Mouse (Mus musculus): Measurements from ENCODE around the gene Rplp0. TPM values are rescaled to one million over a fixed set of nuclear protein-coding genes. Genes with fewer than 3 reads are reported as not detected.
A peak's percentile ranks its signal among the peaks of the same experiment; 100 is the strongest.

Rplp0 gene
- polyA plus RNA-seq, 1 experiment from 2014 or later = 1,866 TPM

DNA sequence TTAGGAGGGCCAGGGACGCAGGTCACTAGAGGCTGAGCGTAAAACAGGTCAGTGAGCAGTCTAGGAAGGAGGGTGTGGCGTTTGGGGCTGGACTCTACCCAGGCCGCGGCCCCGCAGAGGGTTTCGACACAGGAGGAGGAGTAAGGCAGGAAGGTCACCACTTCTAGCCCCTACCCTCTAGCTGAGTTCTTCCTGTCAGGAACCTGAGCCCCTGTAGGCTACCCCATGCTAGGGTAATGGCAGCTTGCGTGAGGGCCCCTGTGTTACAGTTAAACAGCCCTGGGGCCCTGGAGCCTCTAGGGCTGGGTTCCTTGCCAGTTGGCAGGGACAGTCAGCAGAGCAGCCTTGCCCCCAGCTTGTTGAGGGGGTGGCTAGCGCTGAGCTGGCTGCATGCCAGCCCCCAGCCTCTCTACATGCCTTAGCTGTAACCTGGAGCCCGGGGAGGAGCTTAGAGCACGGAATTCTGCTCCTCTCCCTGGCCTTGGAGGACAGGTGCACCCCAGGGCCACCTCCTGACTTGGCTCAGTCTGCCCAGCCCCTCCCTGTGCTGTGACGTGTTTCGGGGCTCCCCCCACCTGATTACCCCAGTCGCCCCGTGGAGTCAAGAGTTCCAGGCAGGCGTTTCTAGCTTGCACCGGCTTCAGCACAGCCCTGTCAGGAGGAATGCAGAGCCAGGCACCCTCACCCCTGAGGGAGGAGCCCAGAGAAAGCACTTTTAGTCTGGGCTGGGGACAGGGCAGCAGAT, 15.6 kb upstream of the Rplp0 start:
- peaks cover 12% of the 10 kb centered on the region; the same call in 1 of the 2 replicates for H3K36me3 ChIP-seq (ENCODE audit: control insufficient read depth, insufficient read depth, low read length)
- H3K9me3 ChIP-seq (ENCODE audit: control insufficient read depth, low read depth, low read length) = no peaks in the 10 kb centered on the region
- H3K27me3 ChIP-seq (ENCODE audit: control insufficient read depth, insufficient read depth, low read length) = no peaks in the 10 kb centered on the region
- peaks cover 23% of the 10 kb centered on the region for H3K4me1 ChIP-seq (ENCODE audit: control insufficient read depth, insufficient read depth, low read length)
- H3K4me2 ChIP-seq (replicated peaks; ENCODE audit: low read depth, low read length) = peak overlapping the region; percentile 27
- peak; percentile 66 for ATAC-seq (ENCODE audit: insufficient number of reproducible peaks, insufficient read depth, low FRiP score, low read depth)
- WGBS = 33% methylated on average over 17 of the region's 17 CpGs
- H3K27ac ChIP-seq (ENCODE audit: low read length) = peak overlapping the region; percentile 69
- no peak overlapping the region for H3K4me3 ChIP-seq (ENCODE audit: low read depth, low read length)
- no peak overlapping the region for H3K9ac ChIP-seq (replicated peaks; ENCODE audit: low read depth, low read length)

DNA sequence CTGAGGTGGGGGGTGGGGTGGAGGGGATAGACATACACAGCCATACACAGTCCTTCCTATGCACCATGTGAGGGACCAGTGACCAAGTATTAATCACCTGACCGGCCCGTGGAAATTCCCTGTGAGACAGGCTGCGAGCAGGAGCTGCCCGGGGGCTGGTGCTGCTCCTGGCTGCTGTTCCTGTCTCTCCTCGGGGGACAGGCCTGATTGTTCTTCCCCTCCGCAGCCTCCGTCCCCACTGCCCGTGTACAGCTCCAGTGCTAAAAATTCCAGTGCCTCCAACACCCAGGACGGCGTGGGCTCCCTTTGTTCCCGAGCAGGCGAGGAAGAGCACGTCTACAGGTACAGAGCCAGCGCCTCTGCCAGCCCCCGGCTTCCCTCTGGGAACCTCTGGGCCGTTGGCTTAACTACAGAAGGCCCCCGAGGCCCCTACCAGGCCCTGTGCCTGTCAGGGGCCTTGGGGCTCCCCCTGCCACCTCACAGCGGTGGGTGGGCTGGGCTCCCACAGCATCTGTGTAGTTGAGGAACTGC, 14.5 kb upstream of the Rplp0 start:
- WGBS = 62% methylated on average over 18 of the region's 18 CpGs
- no peak overlapping the region for H3K9ac ChIP-seq (replicated peaks; ENCODE audit: low read depth, low read length)
- no peak overlapping the region for H3K4me3 ChIP-seq (ENCODE audit: low read depth, low read length)
- H3K27ac ChIP-seq (ENCODE audit: low read length) = no peak overlapping the region
- no peak overlapping the region for H3K4me2 ChIP-seq (replicated peaks; ENCODE audit: low read depth, low read length)
- peaks cover 16% of the 10 kb centered on the region; the same call in 1 of the 2 replicates for H3K36me3 ChIP-seq (ENCODE audit: control insufficient read depth, insufficient read depth, low read length)
- H3K4me1 ChIP-seq (ENCODE audit: control insufficient read depth, insufficient read depth, low read length) = peaks cover 23% of the 10 kb centered on the region
- H3K9me3 ChIP-seq (ENCODE audit: control insufficient read depth, low read depth, low read length) = no peaks in the 10 kb centered on the region
- no peaks in the 10 kb centered on the region for H3K27me3 ChIP-seq (ENCODE audit: control insufficient read depth, insufficient read depth, low read length)
- no peak for ATAC-seq (ENCODE audit: insufficient number of reproducible peaks, insufficient read depth, low FRiP score, low read depth)

- H3K36me3 ChIP-seq (ENCODE audit: control insufficient read depth, insufficient read depth, low read length) = peaks cover 17% of the 10 kb centered on the region; the same call in 1 of the 2 replicates
- no peak overlapping the region for H3K4me2 ChIP-seq (replicated peaks; ENCODE audit: low read depth, low read length)
- ATAC-seq (ENCODE audit: insufficient number of reproducible peaks, insufficient read depth, low FRiP score, low read depth) = no peak
- H3K4me3 ChIP-seq (ENCODE audit: low read depth, low read length) = no peak overlapping the region
- H3K27ac ChIP-seq (ENCODE audit: low read length) = no peak overlapping the region
- 89% methylated on average over 14 of the region's 14 CpGs for WGBS
- peaks cover 23% of the 10 kb centered on the region for H3K4me1 ChIP-seq (ENCODE audit: control insufficient read depth, insufficient read depth, low read length)
- no peak overlapping the region for H3K9ac ChIP-seq (replicated peaks; ENCODE audit: low read depth, low read length)
- H3K27me3 ChIP-seq (ENCODE audit: control insufficient read depth, insufficient read depth, low read length) = no peaks in the 10 kb centered on the region
- H3K9me3 ChIP-seq (ENCODE audit: control insufficient read depth, low read depth, low read length) = no peaks in the 10 kb centered on the region
Observed at GRCm38 (mm10) chr5:115545636-115546035, 13.6 kb upstream of the Rplp0 start.

DNA sequence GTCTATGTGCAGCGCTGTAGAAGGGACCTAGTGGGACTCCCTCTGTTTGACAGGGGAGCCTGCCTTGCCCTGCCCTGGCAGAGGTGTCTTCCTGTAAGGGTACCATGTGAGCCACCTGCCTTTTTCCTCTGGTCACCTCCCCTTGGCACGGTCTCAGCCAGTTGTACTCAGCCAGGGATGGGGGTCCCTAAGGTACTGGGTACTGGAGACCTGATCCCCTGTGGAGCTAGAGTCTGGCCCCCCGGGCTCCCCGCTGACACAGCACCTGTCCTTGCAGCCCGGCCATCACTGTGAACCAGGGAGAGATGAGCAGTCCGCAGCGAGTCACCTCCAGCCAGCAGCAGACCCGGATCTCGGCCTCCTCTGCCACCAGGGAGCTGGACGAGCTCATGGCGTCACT, 12.7 kb upstream of the Rplp0 start:
- H3K4me3 ChIP-seq (ENCODE audit: low read depth, low read length) = no peak overlapping the region
- 81% methylated on average over 11 of the region's 11 CpGs for WGBS
- H3K27me3 ChIP-seq (ENCODE audit: control insufficient read depth, insufficient read depth, low read length) = no peaks in the 10 kb centered on the region
- no peak overlapping the region for H3K27ac ChIP-seq (ENCODE audit: low read length)
- H3K4me2 ChIP-seq (replicated peaks; ENCODE audit: low read depth, low read length) = no peak overlapping the region
- H3K9ac ChIP-seq (replicated peaks; ENCODE audit: low read depth, low read length) = no peak overlapping the region
- peaks cover 23% of the 10 kb centered on the region for H3K4me1 ChIP-seq (ENCODE audit: control insufficient read depth, insufficient read depth, low read length)
- peaks cover 21% of the 10 kb centered on the region; the same call in 1 of the 2 replicates for H3K36me3 ChIP-seq (ENCODE audit: control insufficient read depth, insufficient read depth, low read length)
- no peak for ATAC-seq (ENCODE audit: insufficient number of reproducible peaks, insufficient read depth, low FRiP score, low read depth)
- H3K9me3 ChIP-seq (ENCODE audit: control insufficient read depth, low read depth, low read length) = no peaks in the 10 kb centered on the region

- no peaks in the 10 kb centered on the region for H3K27me3 ChIP-seq (ENCODE audit: control insufficient read depth, insufficient read depth, low read length)
- 55% methylated on average over 6 of the region's 6 CpGs for WGBS
- no peak overlapping the region for H3K4me2 ChIP-seq (replicated peaks; ENCODE audit: low read depth, low read length)
- no peak for ATAC-seq (ENCODE audit: insufficient number of reproducible peaks, insufficient read depth, low FRiP score, low read depth)
- H3K36me3 ChIP-seq (ENCODE audit: control insufficient read depth, insufficient read depth, low read length) = peaks cover 25% of the 10 kb centered on the region
- no peak overlapping the region for H3K9ac ChIP-seq (replicated peaks; ENCODE audit: low read depth, low read length)
- 0 out of 2 replicates have a peak overlapping the region, but pooled peaks have one; percentile 7 for H3K27ac ChIP-seq (ENCODE audit: low read length)
- H3K4me1 ChIP-seq (ENCODE audit: control insufficient read depth, insufficient read depth, low read length) = peaks cover 23% of the 10 kb centered on the region
- no peaks in the 10 kb centered on the region for H3K9me3 ChIP-seq (ENCODE audit: control insufficient read depth, low read depth, low read length)
- no peak overlapping the region for H3K4me3 ChIP-seq (ENCODE audit: low read depth, low read length)
Observed at GRCm38 (mm10) chr5:115547014-115547413, 12.3 kb upstream of the Rplp0 start.

DNA sequence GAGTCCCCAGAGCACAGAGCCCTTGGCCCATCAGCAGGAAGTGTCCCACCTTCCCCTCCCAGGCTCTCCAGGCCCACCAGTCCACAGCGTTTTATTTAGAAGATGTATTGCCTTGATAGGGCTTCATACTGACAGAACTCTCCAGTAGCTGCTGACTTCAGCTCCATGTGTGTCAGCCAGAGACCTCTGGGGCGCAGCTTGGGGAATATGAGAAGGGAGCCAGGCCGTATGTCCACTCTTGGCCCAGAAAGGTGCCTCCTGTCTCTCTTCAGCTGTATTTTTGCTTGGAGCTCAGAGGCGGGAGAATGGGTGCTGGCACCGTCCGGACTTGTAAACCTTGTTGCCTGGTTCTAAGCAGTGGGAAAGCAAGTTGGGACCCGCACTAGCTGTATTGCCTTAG, 11.8 kb upstream of the Rplp0 start:
- Histone ChIP-seq H3K36me3 (ENCODE audit: control insufficient read depth, insufficient read depth, low read length) (peaks cover 29% of the 10 kb centered on the region), H3K4me2 (replicated peaks; ENCODE audit: low read depth, low read length) (no peak overlapping the region), H3K4me1 (ENCODE audit: control insufficient read depth, insufficient read depth, low read length) (peaks cover 20% of the 10 kb centered on the region), H3K27ac (ENCODE audit: low read length) (peak overlapping the region; percentile 7; the same call in 1 of the 2 replicates), H3K27me3 (ENCODE audit: control insufficient read depth, insufficient read depth, low read length) (no peaks in the 10 kb centered on the region), H3K4me3 (ENCODE audit: low read depth, low read length) (no peak overlapping the region), H3K9ac (replicated peaks; ENCODE audit: low read depth, low read length) (no peak overlapping the region), H3K9me3 (ENCODE audit: control insufficient read depth, low read depth, low read length) (no peaks in the 10 kb centered on the region)
- ATAC-seq (ENCODE audit: insufficient number of reproducible peaks, insufficient read depth, low FRiP score, low read depth) = no peak
- 72% methylated on average over 7 of the region's 7 CpGs for WGBS

DNA sequence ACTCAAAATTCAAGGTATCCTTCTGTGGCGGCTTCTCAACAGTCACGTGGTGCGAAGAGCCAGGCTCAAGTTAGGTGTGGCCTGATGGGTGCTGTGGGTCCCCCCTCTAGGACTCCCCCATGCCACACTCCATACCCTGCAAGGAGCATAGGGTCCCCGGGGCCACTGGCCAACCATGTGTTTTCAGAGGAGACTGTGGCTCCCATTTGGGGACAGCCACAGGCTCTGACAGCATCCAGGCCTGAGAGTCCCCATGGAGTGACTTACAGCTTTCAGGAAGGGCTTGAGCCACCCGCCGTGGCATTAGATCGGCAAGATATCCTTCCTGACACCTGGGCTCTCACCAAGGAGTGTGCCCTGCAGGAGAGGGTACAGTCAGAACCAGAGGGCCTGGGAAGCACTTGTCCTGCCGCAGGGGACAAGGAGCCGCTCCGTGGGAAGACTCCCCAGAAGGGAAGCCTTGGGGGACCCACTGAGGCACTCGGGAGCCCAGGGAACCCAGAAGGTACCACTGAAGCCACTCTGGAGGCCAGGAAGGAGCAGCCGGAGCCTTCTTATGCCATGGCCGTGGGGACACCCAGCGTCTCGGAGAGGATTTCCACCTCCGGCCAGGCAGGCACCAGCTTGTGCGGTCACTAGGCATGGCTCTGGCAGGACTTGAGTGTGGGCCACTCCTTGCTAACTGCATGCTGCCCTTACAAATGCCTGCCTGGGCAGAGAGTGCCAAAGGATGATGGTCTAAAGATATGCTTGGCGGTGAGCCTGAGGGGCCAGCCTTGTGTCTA, 10.6 kb upstream of the Rplp0 start:
- no peaks in the 10 kb centered on the region for H3K27me3 ChIP-seq (ENCODE audit: control insufficient read depth, insufficient read depth, low read length)
- no peak overlapping the region for H3K27ac ChIP-seq (ENCODE audit: low read length)
- WGBS = 89% methylated on average over 18 of the region's 18 CpGs
- H3K4me3 ChIP-seq (ENCODE audit: low read depth, low read length) = no peak overlapping the region
- H3K36me3 ChIP-seq (ENCODE audit: control insufficient read depth, insufficient read depth, low read length) = peaks cover 35% of the 10 kb centered on the region
- no peak overlapping the region for H3K9ac ChIP-seq (replicated peaks; ENCODE audit: low read depth, low read length)
- H3K4me1 ChIP-seq (ENCODE audit: control insufficient read depth, insufficient read depth, low read length) = peaks cover 9% of the 10 kb centered on the region
- H3K9me3 ChIP-seq (ENCODE audit: control insufficient read depth, low read depth, low read length) = no peaks in the 10 kb centered on the region
- H3K4me2 ChIP-seq (replicated peaks; ENCODE audit: low read depth, low read length) = no peak overlapping the region
- no peak for ATAC-seq (ENCODE audit: insufficient number of reproducible peaks, insufficient read depth, low FRiP score, low read depth)

DNA sequence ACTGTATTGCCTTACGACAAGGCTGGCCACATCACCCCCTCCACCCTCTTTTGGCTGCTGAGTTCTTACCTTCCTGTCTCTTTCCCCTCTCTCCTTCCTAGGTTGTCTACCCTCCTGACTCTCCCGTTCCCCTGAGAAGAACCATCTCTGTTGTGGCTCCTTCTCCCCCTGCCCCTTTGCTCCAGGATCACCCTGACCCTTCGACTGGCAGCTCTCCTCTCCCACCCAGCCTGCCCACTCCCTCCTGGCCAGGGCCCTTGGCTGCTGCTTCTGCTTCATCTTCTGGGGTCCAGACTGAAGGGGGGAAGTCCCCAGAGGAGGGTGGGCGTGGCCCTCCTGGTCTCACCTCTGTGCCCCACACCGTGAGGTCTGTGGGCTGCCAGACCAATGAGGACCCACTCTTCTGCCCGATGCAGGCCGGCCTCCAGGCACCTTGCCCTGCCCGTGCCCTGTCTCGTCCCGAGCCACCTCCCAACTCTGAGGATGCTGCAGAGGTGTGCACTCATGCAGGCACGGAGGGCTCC, 8.7 kb upstream of the Rplp0 start:
- H3K4me3 ChIP-seq (ENCODE audit: low read depth, low read length) = no peak overlapping the region
- no peaks in the 10 kb centered on the region for H3K4me1 ChIP-seq (ENCODE audit: control insufficient read depth, insufficient read depth, low read length)
- no peak overlapping the region for H3K4me2 ChIP-seq (replicated peaks; ENCODE audit: low read depth, low read length)
- H3K36me3 ChIP-seq (ENCODE audit: control insufficient read depth, insufficient read depth, low read length) = peaks cover 35% of the 10 kb centered on the region
- 76% methylated on average over 11 of the region's 11 CpGs for WGBS
- no peaks in the 10 kb centered on the region for H3K9me3 ChIP-seq (ENCODE audit: control insufficient read depth, low read depth, low read length)
- H3K27me3 ChIP-seq (ENCODE audit: control insufficient read depth, insufficient read depth, low read length) = no peaks in the 10 kb centered on the region
- no peak for ATAC-seq (ENCODE audit: insufficient number of reproducible peaks, insufficient read depth, low FRiP score, low read depth)
- no peak overlapping the region for H3K27ac ChIP-seq (ENCODE audit: low read length)
- no peak overlapping the region for H3K9ac ChIP-seq (replicated peaks; ENCODE audit: low read depth, low read length)

All from stomach, embryonic 14.5 days (tissue).